Mouse (Mus musculus) ES-Bruce4 (cell line): ENCODE results near the gene Rhof. TPM values are rescaled to one million over a fixed set of nuclear protein-coding genes. Genes with fewer than 3 reads are reported as not detected.

Source experiments
- H3K27ac ChIP-seq: 2 replicates; pipeline ENCODE4 v1.5.1; 2012; ENCODE audit warnings: low read length, inconsistent platforms; ENCODE audit not compliant: insufficient read depth
- H3K27me3 ChIP-seq: 2 replicates; pipeline ENCODE4 v1.6.1; 2012; ENCODE audit warnings: mild to moderate bottlenecking, low read length, inconsistent platforms; ENCODE audit not compliant: control insufficient read depth, poor library complexity, insufficient read depth, severe bottlenecking
- H3K36me3 ChIP-seq: 2 replicates; pipeline ENCODE4 v1.6.1; 2012; ENCODE audit warnings: inconsistent platforms, mild to moderate bottlenecking, low read length, moderate library complexity; ENCODE audit not compliant: control insufficient read depth, poor library complexity, insufficient read depth, severe bottlenecking
- H3K4me1 ChIP-seq: one replicate; pipeline ENCODE4 v1.8.1; 2011; ENCODE audit warnings: low read length; ENCODE audit not compliant: control insufficient read depth, insufficient read depth
- H3K4me3 ChIP-seq: 2 replicates; pipeline ENCODE4 v1.5.1; 2011; ENCODE audit warnings: low read depth, mild to moderate bottlenecking, low read length
- H3K9ac ChIP-seq: 2 replicates; pipeline ENCODE4 v1.6.1; 2012; ENCODE audit warnings: low read depth, mild to moderate bottlenecking, inconsistent platforms; ENCODE audit not compliant: poor library complexity, severe bottlenecking
- H3K9me3 ChIP-seq: replicated peaks from 2 replicates; pipeline ENCODE4 v1.6.1; 2012; ENCODE audit warnings: mild to moderate bottlenecking, low read length, inconsistent platforms; ENCODE audit not compliant: control insufficient read depth, poor library complexity, insufficient read depth, severe bottlenecking
- CTCF ChIP-seq: IDR thresholded peaks from one replicate; pipeline ENCODE4 v1.8.1; 2011; ENCODE audit warnings: low read depth, low read length
- EP300 ChIP-seq: IDR thresholded peaks from 2 replicates; pipeline ENCODE4 v1.6.1; 2011; ENCODE audit warnings: low read depth, low read length; ENCODE audit not compliant: insufficient read depth
- POLR2A ChIP-seq: IDR thresholded peaks from one replicate; pipeline ENCODE4 v1.8.1; 2011; ENCODE audit warnings: low read length; ENCODE audit not compliant: insufficient read depth
- polyA plus RNA-seq: library from polyadenylated mRNA; stranded (reverse); fragments of >200 nt; gene quantifications from 2 replicates; pipeline ENCODE4 v1.2.4, GENCODE M21; 2011; ENCODE audit warnings: low read depth; ENCODE audit not compliant: missing spikeins, insufficient read depth, insufficient read length

The Rhof gene
- polyA plus RNA-seq, 1 experiment, result 1.6 TPM

GRCm38 (mm10) chr5:123102376-123102775, 30.1 kb downstream of the Rhof start:
- Histone ChIP-seq H3K9me3 (no peaks in the 10 kb centered on the region), H3K36me3 (no peaks in the 10 kb centered on the region), H3K4me1 (no peaks in the 10 kb centered on the region), H3K9ac (no peak overlapping the region), H3K27ac (no peak overlapping the region), H3K4me3 (no peak overlapping the region), H3K27me3 (no peaks in the 10 kb centered on the region)
- TF ChIP-seq CTCF (no peak), POLR2A (no peak), EP300 (no peak)

GRCm38 (mm10) chr5:123098487-123098886, 34.0 kb downstream of the Rhof start:
- no peak for TF ChIP-seq CTCF
- H3K4me3 ChIP-seq, result no peak overlapping the region
- H3K27me3 ChIP-seq, result no peaks in the 10 kb centered on the region
- no peaks in the 10 kb centered on the region for H3K4me1 ChIP-seq
- H3K9ac ChIP-seq, result no peak overlapping the region
- no peak overlapping the region for H3K27ac ChIP-seq
- no peaks in the 10 kb centered on the region for H3K9me3 ChIP-seq
- H3K36me3 ChIP-seq, result no peaks in the 10 kb centered on the region

GRCm38 (mm10) chr5:123096299-123096698, 36.2 kb downstream of the Rhof start:
- no peak overlapping the region for H3K4me3 ChIP-seq
- no peaks in the 10 kb centered on the region for H3K9me3 ChIP-seq
- no peaks in the 10 kb centered on the region for H3K4me1 ChIP-seq
- no peak overlapping the region for H3K9ac ChIP-seq
- H3K27me3 ChIP-seq, result no peaks in the 10 kb centered on the region
- no peaks in the 10 kb centered on the region for H3K36me3 ChIP-seq
- no peak overlapping the region for H3K27ac ChIP-seq
- TF ChIP-seq POLR2A (no peak), CTCF (no peak), EP300 (no peak)

- H3K36me3 ChIP-seq, result no peaks in the 10 kb centered on the region
- no peak for TF ChIP-seq POLR2A
- TF ChIP-seq CTCF, result no peak
- no peak for TF ChIP-seq EP300
- H3K4me3 ChIP-seq, result no peak overlapping the region
- no peaks in the 10 kb centered on the region for H3K4me1 ChIP-seq
- H3K9me3 ChIP-seq, result no peaks in the 10 kb centered on the region
- H3K27me3 ChIP-seq, result no peaks in the 10 kb centered on the region
- H3K27ac ChIP-seq, result no peak overlapping the region
- no peak overlapping the region for H3K9ac ChIP-seq
These were observed 38.1 kb downstream of the Rhof start for GRCm38 (mm10) chr5:123094238-123094991.

- no peaks in the 10 kb centered on the region for H3K36me3 ChIP-seq
- no peaks in the 10 kb centered on the region for H3K27me3 ChIP-seq
- no peaks in the 10 kb centered on the region for H3K9me3 ChIP-seq
- H3K9ac ChIP-seq, result no peak overlapping the region
- no peaks in the 10 kb centered on the region for H3K4me1 ChIP-seq
- H3K4me3 ChIP-seq, result no peak overlapping the region
- TF ChIP-seq EP300 (no peak), POLR2A (no peak), CTCF (no peak)
- no peak overlapping the region for H3K27ac ChIP-seq
These were observed 39.3 kb downstream of the Rhof start for GRCm38 (mm10) chr5:123093077-123093633.

- H3K4me3 ChIP-seq, result no peak overlapping the region
- no peak overlapping the region for H3K9ac ChIP-seq
- no peaks in the 10 kb centered on the region for H3K27me3 ChIP-seq
- H3K27ac ChIP-seq, result no peak overlapping the region
- H3K9me3 ChIP-seq, result no peaks in the 10 kb centered on the region
- TF ChIP-seq POLR2A (no peak), CTCF (no peak), EP300 (no peak)
- no peaks in the 10 kb centered on the region for H3K4me1 ChIP-seq
- H3K36me3 ChIP-seq, result no peaks in the 10 kb centered on the region
These were observed 41.8 kb downstream of the Rhof start for GRCm38 (mm10) chr5:123090560-123091306.
